Mouse (Mus musculus) stomach, postnatal 0 days (tissue): ENCODE results near the gene Gm13090.

Experiments used
- CTCF ChIP-seq: IDR thresholded peaks from 2 replicates; pipeline ENCODE4 v1.5.1; 2016; ENCODE audit warnings: antibody characterized with exemption, low read depth, mild to moderate bottlenecking, moderate library complexity
- EP300 ChIP-seq: optimal IDR thresholded peaks from 2 replicates; pipeline ENCODE3; 2016; ENCODE audit warnings: antibody characterized with exemption

DNA sequence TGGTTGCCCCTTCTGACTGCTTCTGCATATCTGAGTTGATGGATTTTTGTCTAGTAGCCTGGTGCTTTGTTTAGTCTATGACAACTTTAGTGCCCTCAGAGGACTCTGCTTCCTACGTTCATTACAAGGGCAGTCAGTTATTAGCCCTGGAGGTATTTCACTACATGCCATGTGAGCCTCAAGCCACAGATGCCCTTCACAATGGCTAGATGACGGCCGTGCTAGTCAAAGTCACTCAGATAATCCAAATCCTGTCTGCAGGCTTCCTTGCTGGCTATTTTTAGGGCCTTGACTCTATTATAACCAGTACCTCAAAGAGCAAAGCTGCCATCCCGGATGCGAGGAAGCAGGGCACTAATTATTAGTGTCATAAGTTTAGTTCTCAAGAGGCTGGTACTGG lies 6.3 kb upstream of the Gm13090 start:
- no peak for TF ChIP-seq CTCF
- TF ChIP-seq EP300: no peak
